Mouse (Mus musculus) midbrain, embryonic 15.5 days (tissue): ENCODE data around the gene Olfr1344. TPM values are rescaled to one million over a fixed set of nuclear protein-coding genes. Genes with fewer than 3 reads are reported as not detected.
"Not testable (repeated sequence)": the region's sequence is repeated elsewhere in the genome, so short reads cannot be mapped to it uniquely, and the experiment has no call there.

ENCODE experiments used
- ATAC-seq: fragments of 200-750 bp; cut with Nextera tagmentation; replicated peaks from 2 replicates; pipeline ENCODE4 v1.8.0; 2017; ENCODE audit warnings: moderate TSS enrichment
- H3K27ac ChIP-seq: fragments of 300-500 bp; sonication (generic); 2 replicates; pipeline ENCODE4 v1.5.1; 2015; ENCODE audit warnings: mild to moderate bottlenecking, inconsistent platforms
- H3K27me3 ChIP-seq: fragments of 300-500 bp; sonication (generic); replicated peaks from 2 replicates; pipeline ENCODE4 v1.6.1; 2015; ENCODE audit warnings: inconsistent platforms
- H3K36me3 ChIP-seq: fragments of 300-500 bp; sonication (generic); replicated peaks from 2 replicates; pipeline ENCODE4 v1.6.1; 2015; ENCODE audit warnings: inconsistent platforms
- H3K4me1 ChIP-seq: fragments of 300-500 bp; sonication (generic); 2 replicates; pipeline ENCODE4 v1.6.1; 2015; ENCODE audit warnings: inconsistent platforms
- H3K4me2 ChIP-seq: fragments of 300-500 bp; sonication (generic); 2 replicates; pipeline ENCODE4 v1.6.1; 2015; ENCODE audit warnings: inconsistent platforms, mild to moderate bottlenecking, moderate library complexity
- H3K4me3 ChIP-seq: fragments of 300-500 bp; sonication (generic); 2 replicates; pipeline ENCODE4 v1.5.1; 2015; ENCODE audit warnings: mild to moderate bottlenecking, inconsistent platforms
- H3K9ac ChIP-seq: fragments of 300-500 bp; sonication (generic); 2 replicates; pipeline ENCODE4 v1.6.1; 2015; ENCODE audit warnings: mild to moderate bottlenecking, inconsistent platforms
- H3K9me3 ChIP-seq: fragments of 300-500 bp; sonication (generic); 2 replicates; pipeline ENCODE4 v1.6.1; 2016; ENCODE audit warnings: inconsistent platforms
- WGBS: fragments of 180-500 bp; shearing (Covaris S2); methylation state at CpG from one replicate; pipeline ENCODE4 v1.1.7; 2015; ENCODE audit warnings: mixed read lengths; 5-methylcytosine and 5-hydroxymethylcytosine counted together
- polyA plus RNA-seq: library from polyadenylated mRNA; unstranded; fragments of >200 nt; fragmentation: Nextera tagmentation; extraction: Ambion mirVana; gene quantifications from 2 replicates; pipeline ENCODE4 v1.2.1, GENCODE M21; 2015

Olfr1344 gene
- polyA plus RNA-seq, 1 experiment from 2014 or later, result not detected

GRCm38 (mm10) chr7:6455868-6456267, 17.4 kb downstream of the Olfr1344 start, which contains the start of gene Olfr1336:
TSS of gene Olfr1336 (plus strand) at chr7:6456168.
- no peak for ATAC-seq
- H3K9me3 ChIP-seq, result no peaks in the 10 kb centered on the region

DNA sequence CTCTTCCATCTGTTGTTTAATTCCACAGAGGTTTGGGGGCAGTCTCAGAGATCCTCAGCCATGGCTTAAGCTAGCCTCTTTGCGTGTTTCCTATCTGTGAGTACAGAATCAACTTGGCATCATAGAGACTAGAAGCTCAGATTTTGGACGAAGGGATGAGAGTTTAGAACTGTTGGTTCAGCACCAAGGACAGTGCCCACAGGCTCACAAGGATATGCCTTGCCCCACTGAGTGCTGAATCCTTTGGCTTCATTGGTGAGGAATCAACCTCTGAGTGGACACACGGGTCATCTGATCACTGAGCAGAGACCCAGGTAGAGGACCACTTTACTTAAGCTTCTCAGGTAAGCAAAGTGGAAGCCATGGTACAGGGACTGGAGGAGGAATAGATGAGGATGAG, 17.9 kb downstream of the Olfr1344 start:
- Histone ChIP-seq H3K4me1 (no peaks in the 10 kb centered on the region), H3K9me3 (no peaks in the 10 kb centered on the region), H3K36me3 (no peaks in the 10 kb centered on the region), H3K4me3 (no peak overlapping the region), H3K27ac (no peak overlapping the region), H3K4me2 (no peak overlapping the region), H3K27me3 (no peaks in the 10 kb centered on the region), H3K9ac (no peak overlapping the region)
- no peak for ATAC-seq
- 40% methylated on average over 3 of the region's 3 CpGs for WGBS

More at GRCm38 (mm10) chr7:6455868-6456267, 17.4 kb downstream of the Olfr1344 start, which contains the start of gene Olfr1336:
- no peak within 1 kb of the TSS for H3K27ac ChIP-seq
- no peak within 1 kb of the TSS for H3K4me2 ChIP-seq
- H3K9ac ChIP-seq, result no peak within 1 kb of the TSS
- H3K4me1 ChIP-seq, result no peaks in the 10 kb centered on the region
- no peaks in the 10 kb centered on the region for H3K27me3 ChIP-seq
- no peaks in the 10 kb centered on the region for H3K36me3 ChIP-seq
- no peak within 1 kb of the TSS for H3K4me3 ChIP-seq

DNA sequence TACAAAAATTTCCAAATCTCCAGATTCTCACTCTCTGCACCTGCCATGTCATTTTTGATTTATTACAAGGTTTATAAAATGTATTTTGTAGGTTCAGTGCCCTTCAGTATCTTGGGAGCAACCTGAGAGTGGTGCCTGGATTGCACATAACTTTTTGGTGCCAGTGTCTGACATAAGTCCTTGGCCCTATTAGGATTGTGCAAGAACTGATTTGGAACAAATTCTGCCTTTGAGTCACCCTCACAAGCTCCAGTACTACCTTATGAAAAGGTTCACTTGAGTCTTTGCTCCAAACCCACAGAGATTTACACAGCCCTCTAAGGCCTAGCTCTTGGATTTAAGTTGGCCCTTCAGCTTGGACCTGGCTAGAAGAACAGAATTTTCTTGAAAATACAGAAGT, 28.5 kb downstream of the Olfr1344 start, which contains the start of gene Olfr1346:
TSS of gene Olfr1346 (plus strand) at position 151 of the 400 bp plus-strand sequence.
- Histone ChIP-seq H3K9me3 (no peaks in the 10 kb centered on the region), H3K4me1 (no peaks in the 10 kb centered on the region), H3K27me3 (no peaks in the 10 kb centered on the region), H3K27ac (no peak within 1 kb of the TSS), H3K4me2 (no peak within 1 kb of the TSS), H3K9ac (no peak within 1 kb of the TSS), H3K4me3 (no peak within 1 kb of the TSS), H3K36me3 (no peaks in the 10 kb centered on the region)
- ATAC-seq, result no peak

- not testable (repeated sequence) for H3K27me3 ChIP-seq, ATAC-seq, H3K4me2 ChIP-seq, H3K4me1 ChIP-seq, H3K9ac ChIP-seq, H3K36me3 ChIP-seq, H3K9me3 ChIP-seq, H3K27ac ChIP-seq, H3K4me3 ChIP-seq
- 82% methylated on average over 2 of the region's 2 CpGs for WGBS
Measured at GRCm38 (mm10) chr7:6477633-6478032, 39.1 kb downstream of the Olfr1344 start.

GRCm38 (mm10) chr7:6486841-6487240, 48.4 kb downstream of the Olfr1344 start, which contains the start of gene Olfr5:
TSS of gene Olfr5 (minus strand) at chr7:6486941.
- 36% methylated on average over 2 of the region's 2 CpGs for WGBS
- ATAC-seq, result no peak
- H3K4me2 ChIP-seq, result no peak within 1 kb of the TSS
- no peak within 1 kb of the TSS for H3K4me3 ChIP-seq
- no peaks in the 10 kb centered on the region for H3K36me3 ChIP-seq
- H3K27ac ChIP-seq, result no peak within 1 kb of the TSS
- no peaks in the 10 kb centered on the region for H3K9me3 ChIP-seq
- no peaks in the 10 kb centered on the region for H3K27me3 ChIP-seq
- no peaks in the 10 kb centered on the region for H3K4me1 ChIP-seq
- H3K9ac ChIP-seq, result no peak within 1 kb of the TSS

Other genes starting within 250 kb of the Olfr1344 start
- gene Galp, start 241.6 kb upstream of the Olfr1344 start, polyA plus RNA-seq, result not detected in 2 replicates
- gene Zscan5b, start 216.4 kb upstream of the Olfr1344 start, polyA plus RNA-seq, result not detected in 2 replicates
- gene Epp13, start 186.0 kb upstream of the Olfr1344 start, polyA plus RNA-seq, result not detected in 2 replicates
- 15.5 and 16.8 TPM in 2 replicates for gene Zfp667, start 152.1 kb upstream of the Olfr1344 start, polyA plus RNA-seq
- gene Zfp583, start 107.4 kb upstream of the Olfr1344 start, polyA plus RNA-seq, result 14.6 TPM in 2 replicates
- 8.9 and 11.1 TPM in 2 replicates for gene Gm3854, start 94.9 kb upstream of the Olfr1344 start, polyA plus RNA-seq
- 5.3 and 6.1 TPM in 2 replicates for gene Zfp78, start 75.4 kb upstream of the Olfr1344 start, polyA plus RNA-seq
- 17.7 and 18.2 TPM in 2 replicates for gene Zfp28, start 55.4 kb upstream of the Olfr1344 start, polyA plus RNA-seq
- gene Smim17, start 40.0 kb upstream of the Olfr1344 start, polyA plus RNA-seq, result 5.9 and 7.5 TPM in 2 replicates
- 0.05 TPM in 1 of 2 replicates, not detected in the other for gene Gm20715, start 28.4 kb upstream of the Olfr1344 start, polyA plus RNA-seq
- not detected in 2 replicates for gene Olfr1336, start 17.5 kb downstream of the Olfr1344 start, polyA plus RNA-seq
- gene Olfr1346, start 28.4 kb downstream of the Olfr1344 start, polyA plus RNA-seq, result not detected in 2 replicates
- gene Olfr5, start 48.3 kb downstream of the Olfr1344 start, polyA plus RNA-seq, result not detected in 2 replicates
- gene Olfr1347, start 61.1 kb downstream of the Olfr1344 start, polyA plus RNA-seq, result not detected in 2 replicates
- gene Olfr1348, start 70.1 kb downstream of the Olfr1344 start, polyA plus RNA-seq, result not detected in 2 replicates
- gene Olfr1349, start 84.3 kb downstream of the Olfr1344 start, polyA plus RNA-seq, result not detected in 2 replicates
- not detected in 2 replicates for gene Olfr1350, start 126.2 kb downstream of the Olfr1344 start, polyA plus RNA-seq